In the genomic region with DNA sequence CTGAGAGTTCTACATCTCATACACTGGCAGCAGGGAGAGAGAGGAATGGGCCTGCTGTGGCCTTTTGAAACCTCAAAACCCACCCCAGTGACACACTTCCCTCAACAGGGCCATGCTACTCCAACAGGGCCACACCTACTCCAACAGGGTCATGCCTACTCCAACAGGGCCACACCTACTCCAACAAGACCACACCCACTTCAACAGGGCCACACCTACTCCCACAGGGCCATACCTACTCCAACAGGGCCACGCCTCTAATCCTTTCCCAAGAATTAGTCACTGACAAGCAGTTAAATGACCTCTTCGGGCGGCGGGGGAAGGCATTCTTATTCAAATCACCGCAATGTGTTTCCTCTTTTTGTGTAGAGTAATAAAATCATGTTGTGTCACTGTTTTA, we compare ENCODE assay signal across 21 mouse cellular contexts. TPM values are rescaled to one million over a fixed set of nuclear protein-coding genes. Genes with fewer than 3 reads are reported as not detected.
DNase-seq lines count a peak whose midpoint lies in the region; ATAC-seq and TF ChIP-seq lines count a peak whose summit lies in the region.
"Had no signal": no experiment of that assay in that cellular context is flagged by ENCODE, and none has a peak within 500 bp of the region (broad histone marks: within the 10 kb centered on the region; RNA-seq: fewer than 3 reads in every experiment).

No protein-coding gene starts in this region.

- H3K9ac ChIP-seq in liver, embryonic 12.5 days = no peak overlapping the region
- H3K9ac ChIP-seq in liver, embryonic 11.5 days (ENCODE audit: low read depth, low read length) = no peak overlapping the region
- H3K9ac ChIP-seq in stomach, postnatal 0 days (ENCODE audit: low read length) = no peak overlapping the region
- H3K9ac ChIP-seq: hindbrain, embryonic 14.5 days; intestine, embryonic 15.5 days; liver, embryonic 15.5 days; neural tube, embryonic 12.5 days had no signal

- no peak for TF ChIP-seq EP300 in stomach, postnatal 0 days (optimal IDR thresholded peaks at IDR 0.05)

- no peak for ATAC-seq in liver, embryonic 12.5 days
- 0 out of 2 replicates have a peak, but pooled peaks have one; percentile 56 for ATAC-seq in liver, embryonic 11.5 days (replicated peaks; ENCODE audit: low FRiP score)
- peak; percentile 77 for ATAC-seq in stomach, postnatal 0 days (ENCODE audit: low FRiP score, low TSS enrichment)
- ATAC-seq: intestine, embryonic 15.5 days had no signal

- 75% methylated on average over 5 of the region's 5 CpGs for WGBS in liver, embryonic 12.5 days (ENCODE audit: insufficient replicate concordance)
- 85% methylated on average over 5 of the region's 5 CpGs for WGBS in liver, embryonic 11.5 days
- 71% methylated on average over 5 of the region's 5 CpGs for WGBS in stomach, postnatal 0 days

- DNase-seq in liver (peak; percentile 52), R1 (ENCODE audit: low read depth, low spot score) (peak; percentile 95)
- no peak for DNase-seq in liver, embryonic 11.5 days (ENCODE audit: low spot score)
- DNase-seq in stomach, postnatal 0 days (ENCODE audit: low spot score) = peak; percentile 33
- no peak for DNase-seq in cerebellum, adult 9-11 months
- DNase-seq in thymus, postnatal 25 days = no peak
- DNase-seq in left cerebral cortex, adult 8-10 months (ENCODE audit: low spot score in 2 of 2) = no peak
- DNase-seq: cerebellum, adult 11 months; cerebellum, postnatal 25 days; gastrocnemius, adult 2 months; heart, postnatal 14 days; kidney, postnatal 36 days; lung, postnatal 4 days had no signal

- no peak overlapping the region for H3K4me3 ChIP-seq in liver, embryonic 12.5 days
- no peak overlapping the region for H3K4me3 ChIP-seq in liver, embryonic 11.5 days (ENCODE audit: low read depth, low read length)
- no peak overlapping the region for H3K4me3 ChIP-seq in stomach, postnatal 0 days (ENCODE audit: low read depth, low read length)
- H3K4me3 ChIP-seq: gastrocnemius, adult 2 months; intestine, embryonic 15.5 days; limb, embryonic 10.5 days; liver, embryonic 15.5 days; neural tube, embryonic 12.5 days had no signal

- H3K4me2 ChIP-seq in liver, embryonic 12.5 days = no peak overlapping the region
- no peak overlapping the region for H3K4me2 ChIP-seq in liver, embryonic 11.5 days
- H3K4me2 ChIP-seq in stomach, postnatal 0 days (replicated peaks; ENCODE audit: low read depth) = no peak overlapping the region
- H3K4me2 ChIP-seq: heart, embryonic 11.5 days; hindbrain, embryonic 14.5 days; intestine, embryonic 15.5 days; liver, embryonic 15.5 days; midbrain, embryonic 11.5 days; neural tube, embryonic 12.5 days had no signal

- H3K36me3 ChIP-seq in liver, embryonic 12.5 days = no peaks in the 10 kb centered on the region
- H3K36me3 ChIP-seq in liver, embryonic 11.5 days (ENCODE audit: control insufficient read depth, insufficient read depth, low read length) = no peaks in the 10 kb centered on the region
- H3K36me3 ChIP-seq in stomach, postnatal 0 days (ENCODE audit: control insufficient read depth, insufficient read depth, low read length) = no peaks in the 10 kb centered on the region
- H3K36me3 ChIP-seq: intestine, embryonic 15.5 days; limb, embryonic 10.5 days; liver, embryonic 15.5 days; neural tube, embryonic 12.5 days had no signal

- peaks cover 21% of the 10 kb centered on the region for H3K4me1 ChIP-seq in liver, embryonic 12.5 days
- H3K4me1 ChIP-seq in liver, embryonic 11.5 days (replicated peaks; ENCODE audit: control insufficient read depth, insufficient read depth, low read length) = peaks cover 3% of the 10 kb centered on the region; the same call in 1 of the 2 replicates
- H3K4me1 ChIP-seq in stomach, postnatal 0 days (replicated peaks; ENCODE audit: control insufficient read depth, insufficient read depth) = no peaks in the 10 kb centered on the region
- H3K4me1 ChIP-seq: neural tube, embryonic 12.5 days had no signal

- 0 out of 2 replicates have a peak, but pooled peaks cover 6% of the 10 kb centered on the region for H3K27me3 ChIP-seq in liver, embryonic 12.5 days (replicated peaks)
- H3K27me3 ChIP-seq in liver, embryonic 11.5 days (replicated peaks; ENCODE audit: control insufficient read depth, insufficient read depth, low read length) = no peaks in the 10 kb centered on the region
- H3K27me3 ChIP-seq in stomach, postnatal 0 days (ENCODE audit: control insufficient read depth, insufficient read depth, low read length) = no peaks in the 10 kb centered on the region
- H3K27me3 ChIP-seq: intestine, embryonic 15.5 days; neural tube, embryonic 12.5 days had no signal

- H3K9me3 ChIP-seq in liver, embryonic 12.5 days (replicated peaks) = no peaks in the 10 kb centered on the region
- H3K9me3 ChIP-seq in liver, embryonic 11.5 days (ENCODE audit: control insufficient read depth, low read length) = no peaks in the 10 kb centered on the region
- H3K9me3 ChIP-seq in stomach, postnatal 0 days (ENCODE audit: control insufficient read depth, low read length) = no peaks in the 10 kb centered on the region
- H3K9me3 ChIP-seq: intestine, embryonic 15.5 days; limb, embryonic 10.5 days; liver, embryonic 15.5 days; neural tube, embryonic 12.5 days had no signal

- H3K27ac ChIP-seq in liver, embryonic 12.5 days = no peak overlapping the region
- no peak overlapping the region for H3K27ac ChIP-seq in liver, embryonic 11.5 days (ENCODE audit: low read depth, low read length)
- no peak overlapping the region for H3K27ac ChIP-seq in stomach, postnatal 0 days (replicated peaks)
- H3K27ac ChIP-seq: gastrocnemius, adult 2 months; hindbrain, embryonic 14.5 days; intestine, embryonic 15.5 days; limb, embryonic 10.5 days; liver, embryonic 15.5 days; neural tube, embryonic 12.5 days had no signal

- TF ChIP-seq CTCF in stomach, postnatal 0 days (IDR thresholded peaks at IDR 0.05; ENCODE audit: low read depth) = no peak

RNA-seq across cellular contexts. Expression of a gene that starts 47.1 kb away (rescaled TPM):
- 66.3 and 74.4 TPM in 2 replicates for polyA plus RNA-seq in liver, embryonic 12.5 days (2016; fragmentation: Nextera tagmentation; extraction: Ambion mirVana)
- polyA plus RNA-seq in liver, embryonic 11.5 days (2014; fragmentation: Nextera tagmentation; extraction: Ambion mirVana) = 68.2 and 69.5 TPM in 2 replicates
- polyA plus RNA-seq in stomach, postnatal 0 days (2015; fragmentation: Nextera tagmentation; extraction: Ambion mirVana) = 29.1 and 31.6 TPM in 2 replicates
- total RNA-seq in left cerebral cortex, adult 8-10 months (2022) = 10 to 100 TPM; 58.7 to 64.0 (median 59.9) TPM

Comparison
In these comparisons a context has a peak if more than half of its experiments do, and no peak if none do; other contexts are left out.
1. DNase-seq: peak in liver (single experiment), R1 (single experiment) and stomach, postnatal 0 days (single experiment); none in liver, embryonic 11.5 days (single experiment), cerebellum, adult 9-11 months (single experiment), thymus, postnatal 25 days (single experiment) and left cerebral cortex, adult 8-10 months (0 of 2).